Mouse (Mus musculus) G1E (cell line): Measurements from ENCODE around the gene Fam155a. TPM values are rescaled to one million over a fixed set of nuclear protein-coding genes. Genes with fewer than 3 reads are reported as not detected.

Experiments
- ATAC-seq: 2 replicates; pipeline ENCODE4 v1.8.0; 2016; ENCODE audit warnings: mild to moderate bottlenecking; ENCODE audit not compliant: insufficient number of reproducible peaks, poor library complexity, low FRiP score, severe bottlenecking; ENCODE audit errors: extremely low read depth
- DNase-seq: peaks from one replicate; pipeline ENCODE4 v3.0.0; 2012; ENCODE audit warnings: low spot score
- H3K27me3 ChIP-seq: 2 replicates; pipeline ENCODE4 v1.6.1; 2012; ENCODE audit warnings: mild to moderate bottlenecking, low read length, inconsistent platforms; ENCODE audit not compliant: insufficient read depth
- H3K36me3 ChIP-seq: replicated peaks from 2 replicates; pipeline ENCODE3; 2012; ENCODE audit warnings: mild to moderate bottlenecking, inconsistent platforms
- H3K4me1 ChIP-seq: 2 replicates; pipeline ENCODE4 v1.6.1; 2012; ENCODE audit warnings: low read depth, low read length, inconsistent platforms, mixed read lengths; ENCODE audit not compliant: insufficient read depth
- H3K4me3 ChIP-seq: 2 replicates; pipeline ENCODE4 v1.5.1; 2012; ENCODE audit warnings: low read depth, mild to moderate bottlenecking, inconsistent platforms, low read length, moderate library complexity, mixed read lengths
- H3K9me3 ChIP-seq: replicated peaks from 2 replicates; pipeline ENCODE4 v1.6.1; 2012; ENCODE audit warnings: inconsistent platforms
- CTCF ChIP-seq: IDR thresholded peaks from 2 replicates; pipeline ENCODE4 v1.5.1; 2012; ENCODE audit warnings: low read depth, low read length, inconsistent platforms, mixed read lengths
- GATA1 ChIP-seq: IDR thresholded peaks from 2 replicates; pipeline ENCODE4 v1.6.1; 2012; ENCODE audit warnings: borderline replicate concordance, low read length, inconsistent platforms, mixed read lengths
- GATA2 ChIP-seq: IDR thresholded peaks from 2 replicates; pipeline ENCODE4 v1.6.1; 2012; ENCODE audit warnings: low read depth, low read length, inconsistent platforms, borderline replicate concordance
- POLR2AphosphoS5 ChIP-seq: IDR thresholded peaks from 2 replicates; pipeline ENCODE4 v1.6.1; 2012; ENCODE audit warnings: low read depth, low read length, inconsistent platforms; ENCODE audit not compliant: insufficient replicate concordance
- TAL1 ChIP-seq: conservative IDR thresholded peaks from 2 replicates; pipeline ENCODE4 v1.6.1; 2012; ENCODE audit warnings: low read depth, low read length, inconsistent platforms, mixed read lengths
- polyA plus RNA-seq: library from polyadenylated mRNA; stranded (reverse); fragments of >175 nt; gene quantifications from 2 replicates; pipeline ENCODE4 v1.2.3, GENCODE M21; 2012
- total RNA-seq, 2 experiments: library from RNA; stranded (forward) in 1 of 2; stranded (reverse) in 1 of 2; fragments of 200-1000 nt in 1 of 2; fragments of >200 nt in 1 of 2; fragmentation: Nextera tagmentation in 1 of 2; gene quantifications; 2 replicates each; pipeline ENCODE4 v1.2.3; 2014 to 2017

Fam155a gene
- total and polyA plus RNA-seq, 3 experiments = 0.27 TPM; not detected in 2

- DNase-seq (no peak), ATAC-seq (no peak)
- Histone ChIP-seq H3K36me3 (no peaks in the 10 kb centered on the region), H3K9me3 (no peaks in the 10 kb centered on the region), H3K27me3 (no peaks in the 10 kb centered on the region), H3K4me3 (no peak overlapping the region), H3K4me1 (no peaks in the 10 kb centered on the region)
- no peak for TF ChIP-seq GATA2
- no peak for TF ChIP-seq GATA1
- no peak for TF ChIP-seq POLR2AphosphoS5
- TF ChIP-seq CTCF = no peak
Observed at GRCm38 (mm10) chr8:9161606-9162005, 609.4 kb downstream of the Fam155a start.

- Histone ChIP-seq H3K27me3 (no peaks in the 10 kb centered on the region), H3K9me3 (no peaks in the 10 kb centered on the region), H3K4me1 (no peaks in the 10 kb centered on the region), H3K4me3 (no peak overlapping the region), H3K36me3 (no peaks in the 10 kb centered on the region)
- TF ChIP-seq CTCF = no peak
- TF ChIP-seq GATA2 = no peak
- TF ChIP-seq POLR2AphosphoS5 = no peak
- no peak for TF ChIP-seq TAL1
- TF ChIP-seq GATA1 = no peak
- DNase-seq (no peak), ATAC-seq (no peak)
Observed at GRCm38 (mm10) chr8:9159322-9159721, 611.6 kb downstream of the Fam155a start.

GRCm38 (mm10) chr8:9158652-9159051, 612.3 kb downstream of the Fam155a start:
- no peaks in the 10 kb centered on the region for H3K9me3 ChIP-seq
- H3K27me3 ChIP-seq = no peaks in the 10 kb centered on the region
- H3K4me1 ChIP-seq = no peaks in the 10 kb centered on the region
- no peak for ATAC-seq
- H3K4me3 ChIP-seq = no peak overlapping the region
- TF ChIP-seq TAL1 = no peak
- TF ChIP-seq GATA1 = no peak
- no peak for TF ChIP-seq GATA2
- no peak for TF ChIP-seq POLR2AphosphoS5
- TF ChIP-seq CTCF = no peak
- no peaks in the 10 kb centered on the region for H3K36me3 ChIP-seq
- no peak for DNase-seq

DNA sequence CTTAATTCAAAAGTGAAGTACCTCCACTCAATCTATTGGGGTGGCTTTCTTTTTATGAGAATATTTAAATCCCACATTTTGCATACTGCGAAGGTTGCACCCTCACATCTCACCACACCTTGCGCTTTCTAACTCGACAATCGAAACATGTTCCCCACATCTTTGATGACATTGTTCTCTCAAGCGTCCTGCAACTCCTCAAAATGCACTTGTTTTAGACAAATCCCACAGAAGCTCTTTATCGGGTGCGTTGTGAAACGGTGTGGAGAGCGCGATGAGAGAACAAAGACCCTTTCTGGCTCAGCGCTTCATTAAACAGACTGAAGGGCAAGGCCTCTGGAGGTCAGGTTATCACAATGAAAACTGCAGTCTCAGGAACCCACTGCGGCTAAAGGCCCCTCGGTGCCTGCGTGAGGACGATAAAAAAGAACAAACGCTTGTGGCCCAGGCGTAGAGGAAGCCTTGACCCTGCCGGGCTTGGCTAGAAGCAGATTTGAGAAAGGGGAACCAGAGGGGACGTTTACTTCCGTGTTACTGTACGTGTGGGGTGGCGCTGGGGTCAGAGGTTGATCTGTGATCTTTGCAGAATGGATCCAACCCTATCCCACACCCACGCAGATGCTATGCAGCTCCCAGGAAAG, 613.7 kb downstream of the Fam155a start:
- H3K4me3 ChIP-seq = no peak overlapping the region
- DNase-seq (no peak), ATAC-seq (no peak)
- TF ChIP-seq CTCF = no peak
- no peak for TF ChIP-seq GATA2
- TF ChIP-seq GATA1 = no peak
- no peak for TF ChIP-seq POLR2AphosphoS5
- TF ChIP-seq TAL1 = no peak
- H3K36me3 ChIP-seq = no peaks in the 10 kb centered on the region
- H3K4me1 ChIP-seq = no peaks in the 10 kb centered on the region
- H3K9me3 ChIP-seq = no peaks in the 10 kb centered on the region
- no peaks in the 10 kb centered on the region for H3K27me3 ChIP-seq

Other genes starting within 250 kb of the Fam155a start
- not detected in 2 replicates for gene Gm10217, start 93.1 kb upstream of the Fam155a start, total RNA-seq (2014; fragmentation: Nextera tagmentation)
- gene Gm10217, start 93.1 kb upstream of the Fam155a start, total RNA-seq (2017) = not detected in 2 replicates
- gene Gm10217, start 93.1 kb upstream of the Fam155a start, polyA plus RNA-seq = not detected in 2 replicates
- 4.4 and 6.1 TPM in 2 replicates for gene Lig4, start 206.5 kb upstream of the Fam155a start, total RNA-seq (2014; fragmentation: Nextera tagmentation)
- 0.87 and 1.5 TPM in 2 replicates for gene Lig4, start 206.5 kb upstream of the Fam155a start, total RNA-seq (2017)
- 0.28 and 0.38 TPM in 2 replicates for gene Lig4, start 206.5 kb upstream of the Fam155a start, polyA plus RNA-seq
- gene Abhd13, start 206.5 kb upstream of the Fam155a start, total RNA-seq (2014; fragmentation: Nextera tagmentation) = 18.7 and 19.9 TPM in 2 replicates
- 23.5 and 24.0 TPM in 2 replicates for gene Abhd13, start 206.5 kb upstream of the Fam155a start, total RNA-seq (2017)
- gene Abhd13, start 206.5 kb upstream of the Fam155a start, polyA plus RNA-seq = 1.4 and 1.5 TPM in 2 replicates
- 1.5 TPM in 1 of 2 replicates, not detected in the other for gene Tnfsf13b, start 235.3 kb upstream of the Fam155a start, total RNA-seq (2014; fragmentation: Nextera tagmentation)
- 0.16 and 0.23 TPM in 2 replicates for gene Tnfsf13b, start 235.3 kb upstream of the Fam155a start, total RNA-seq (2017)
- gene Tnfsf13b, start 235.3 kb upstream of the Fam155a start, polyA plus RNA-seq = 0.07 TPM in 1 of 2 replicates, not detected in the other